Mouse (Mus musculus) gastrocnemius, postnatal 10 days (tissue): ENCODE data around the gene Ikbkg. TPM values are rescaled to one million over a fixed set of nuclear protein-coding genes. Genes with fewer than 3 reads are reported as not detected.
"Not testable (repeated sequence)": the region's sequence is repeated elsewhere in the genome, so short reads cannot be mapped to it uniquely, and the experiment has no call there.

Experiments used
- DNase-seq: peaks from one replicate; pipeline ENCODE4 v3.0.0; 2021; ENCODE audit warnings: mixed read lengths
- total RNA-seq, 2 experiments: library from RNA; stranded (reverse); gene quantifications; 2 replicates each; pipeline ENCODE4 v1.2.3; 2021

Ikbkg gene
- total RNA-seq, 2 experiments from 2014 or later, result 25.1 to 27.5 TPM

GRCm38 (mm10) chrX:74451157-74451912 is 58.2 kb downstream of the Ikbkg start:
- no peak for DNase-seq

- DNase-seq, result no peak
Measured at GRCm38 (mm10) chrX:74452773-74453172, 59.7 kb downstream of the Ikbkg start.

GRCm38 (mm10) chrX:74481349-74481885 is 88.3 kb downstream of the Ikbkg start, which contains the start of gene Gm6880:
Gene Gm6880 (minus strand): TSS chrX:74481399.
- DNase-seq, result not testable (repeated sequence)

- DNase-seq, result no peak
Measured at GRCm38 (mm10) chrX:74497131-74497530, 104.0 kb downstream of the Ikbkg start.

Other genes with a start within 250 kb of the Ikbkg start
- gene Tex28, start 225.5 kb upstream of the Ikbkg start, total RNA-seq, result not detected
- not detected for gene Tktl1, start 216.0 kb upstream of the Ikbkg start, total RNA-seq
- gene Flna, start 143.5 kb upstream of the Ikbkg start, total RNA-seq, result 100 to 1,000 TPM; 113 to 163 TPM
- gene Emd, start 138.6 kb upstream of the Ikbkg start, total RNA-seq, result 10 to 100 TPM; 23.3 to 25.2 TPM
- 100 to 1,000 TPM; 163 to 167 TPM for gene Rpl10, start 122.5 kb upstream of the Ikbkg start, total RNA-seq
- gene Taz, start 111.4 kb upstream of the Ikbkg start, total RNA-seq, result 10 to 100 TPM; 41.7 to 47.4 TPM
- 10 to 100 TPM; 62.8 to 69.4 TPM for gene Dnase1l1, start 111.0 kb upstream of the Ikbkg start, total RNA-seq
- gene Atp6ap1, start 96.2 kb upstream of the Ikbkg start, total RNA-seq, result 10 to 100 TPM; 88.7 to 99.7 TPM
- gene Gdi1, start 88.3 kb upstream of the Ikbkg start, total RNA-seq, result 10 to 100 TPM; 44.8 to 50.9 TPM
- gene Fam50a, start 80.3 kb upstream of the Ikbkg start, total RNA-seq, result 10 to 100 TPM; 27.1 to 31.2 TPM
- gene Plxna3, start 64.2 kb upstream of the Ikbkg start, total RNA-seq, result 1 to 10 TPM; 2.5 to 5.8 TPM
- 10 to 100 TPM; 40.6 to 45.2 TPM for gene Lage3, start 39.7 kb upstream of the Ikbkg start, total RNA-seq
- gene Ubl4a, start 20.1 kb upstream of the Ikbkg start, total RNA-seq, result 10 to 100 TPM; 51.1 to 51.7 TPM
- gene Slc10a3, start 19.9 kb upstream of the Ikbkg start, total RNA-seq, result 1 to 10 TPM; 4.8 to 5.6 TPM
- 10 to 100 TPM; 18.3 to 18.4 TPM for gene Fam3a, start within 50 bp of the Ikbkg start, total RNA-seq
- gene G6pdx, start 35.9 kb downstream of the Ikbkg start, total RNA-seq, result 1 to 10 TPM; 6.9 to 8.2 TPM
- gene Gm6880, start 88.1 kb downstream of the Ikbkg start, total RNA-seq, result not detected
- not detected for gene Olfr1326-ps1, start 181.6 kb downstream of the Ikbkg start, total RNA-seq
- not detected for gene Olfr1325, start 199.4 kb downstream of the Ikbkg start, total RNA-seq